Mouse (Mus musculus) CH12.LX (cell line): ENCODE results near the gene Adra1b. TPM values are rescaled to one million over a fixed set of nuclear protein-coding genes. Genes with fewer than 3 reads are reported as not detected.
A peak's percentile ranks its signal among the peaks of the same experiment; 100 is the strongest.

Experiments used
- DNase-seq: peaks from one replicate; pipeline ENCODE4 v3.0.0-alpha.2; 2013; ENCODE audit errors: extremely low read depth
- H3K27ac ChIP-seq: 2 replicates; pipeline ENCODE4 v1.5.1; 2012; ENCODE audit warnings: low read depth, mild to moderate bottlenecking, control low read depth, moderate library complexity; ENCODE audit not compliant: insufficient read depth
- H3K27me3 ChIP-seq: replicated peaks from 2 replicates; pipeline ENCODE3; 2012; ENCODE audit warnings: inconsistent platforms
- H3K36me3 ChIP-seq, 2 experiments: replicated peaks in 1 of 2; 2 replicates each; pipeline versions ENCODE3 to v1.6.1; 2012; ENCODE audit warnings: inconsistent platforms in 1 of 2, low read length in 1 of 2, mild to moderate bottlenecking in 1 of 2, mixed read lengths in 1 of 2, moderate library complexity in 1 of 2; ENCODE audit not compliant: control insufficient read depth in 1 of 2, insufficient read depth in 1 of 2
- H3K4me1 ChIP-seq, 2 experiments: 2 replicates each; pipeline ENCODE4 v1.6.1; 2012; ENCODE audit warnings: inconsistent platforms in 1 of 2, moderate library complexity in 1 of 2; ENCODE audit not compliant: insufficient read depth in 2 of 2, control insufficient read depth in 1 of 2
- H3K4me2 ChIP-seq: 2 replicates; pipeline ENCODE4 v1.6.1; 2012; ENCODE audit warnings: low read depth, mild to moderate bottlenecking, control low read depth; ENCODE audit not compliant: poor library complexity, insufficient read depth, severe bottlenecking
- H3K4me3 ChIP-seq, 3 experiments: fragments of 150-350 bp in 1 of 3; sonication (generic) in 1 of 3; replicated peaks in 1 of 3; 2 replicates each; pipeline versions ENCODE3 to v1.5.1; 2011 to 2012; ENCODE audit warnings: low read depth in 2 of 3, low read length in 2 of 3, mild to moderate bottlenecking in 2 of 3, moderate library complexity in 2 of 3, control low read depth in 1 of 3, improper control_type of control experiment in 1 of 3, inconsistent platforms in 1 of 3, mixed read lengths in 1 of 3; ENCODE audit not compliant: poor library complexity in 1 of 3
- H3K79me2 ChIP-seq: replicated peaks from 2 replicates; pipeline ENCODE4 v1.6.1; 2012; ENCODE audit warnings: mild to moderate bottlenecking, moderate library complexity; ENCODE audit not compliant: control insufficient read depth, poor library complexity, insufficient read depth, severe bottlenecking; ENCODE audit errors: extremely low read depth
- H3K9ac ChIP-seq: 2 replicates; pipeline ENCODE4 v1.6.1; 2012; ENCODE audit warnings: low read depth, mild to moderate bottlenecking, control low read depth, moderate library complexity; ENCODE audit not compliant: insufficient read depth
- H3K9me3 ChIP-seq: replicated peaks from 2 replicates; pipeline ENCODE3; 2012; ENCODE audit warnings: low read length, inconsistent platforms, mixed read lengths
- CHD2 ChIP-seq: IDR thresholded peaks from 2 replicates; pipeline ENCODE4 v1.6.1; 2011; ENCODE audit warnings: low read length, improper control_type of control experiment
- CTCF ChIP-seq, 2 experiments: IDR thresholded peaks in 1 of 2; conservative IDR thresholded peaks in 1 of 2; 2 replicates each; pipeline ENCODE4 v1.5.1; 2011 to 2012; ENCODE audit warnings: low read depth in 2 of 2, low read length in 2 of 2, improper control_type of control experiment in 1 of 2, inconsistent platforms in 1 of 2, mild to moderate bottlenecking in 1 of 2, moderate library complexity in 1 of 2
- ELF1 ChIP-seq: IDR thresholded peaks from 2 replicates; pipeline ENCODE4 v1.6.1; 2014; ENCODE audit warnings: low read depth, mild to moderate bottlenecking, inconsistent platforms, low read length, improper control_type of control experiment
- EP300 ChIP-seq: IDR thresholded peaks from 2 replicates; pipeline ENCODE4 v1.6.1; 2011; ENCODE audit warnings: low read length, improper control_type of control experiment
- GABPA ChIP-seq: IDR thresholded peaks from 2 replicates; pipeline ENCODE4 v1.6.1; 2012; ENCODE audit warnings: low read depth, low read length, improper control_type of control experiment, inconsistent platforms; ENCODE audit not compliant: insufficient replicate concordance
- IRF4 ChIP-seq: IDR thresholded peaks from 2 replicates; pipeline ENCODE4 v1.6.1; 2014; ENCODE audit warnings: low read depth, mild to moderate bottlenecking, inconsistent platforms, low read length, improper control_type of control experiment
- JUND ChIP-seq: conservative IDR thresholded peaks from 2 replicates; pipeline ENCODE4 v1.6.1; 2011; ENCODE audit warnings: low read depth, low read length, improper control_type of control experiment
- KAT2A ChIP-seq: IDR thresholded peaks from 2 replicates; pipeline ENCODE4 v1.6.1; 2012; ENCODE audit warnings: low read length, improper control_type of control experiment, inconsistent platforms; ENCODE audit not compliant: insufficient replicate concordance
- MAFK ChIP-seq: IDR thresholded peaks from 2 replicates; pipeline ENCODE4 v1.6.1; 2011; ENCODE audit warnings: low read length, improper control_type of control experiment; ENCODE audit not compliant: insufficient replicate concordance
- MAX ChIP-seq: IDR thresholded peaks from 2 replicates; pipeline ENCODE4 v1.6.1; 2011; ENCODE audit warnings: low read length, improper control_type of control experiment
- MAZ ChIP-seq: IDR thresholded peaks from 2 replicates; pipeline ENCODE4 v1.6.1; 2012; ENCODE audit warnings: low read depth, mild to moderate bottlenecking, inconsistent platforms, low read length, improper control_type of control experiment, moderate library complexity
- NRF1 ChIP-seq: IDR thresholded peaks from 2 replicates; pipeline ENCODE4 v1.6.1; 2014; ENCODE audit warnings: low read depth, mild to moderate bottlenecking, inconsistent platforms, low read length, improper control_type of control experiment, moderate library complexity
- PAX5 ChIP-seq: IDR thresholded peaks from 2 replicates; pipeline ENCODE4 v1.6.1; 2012; ENCODE audit warnings: low read length, inconsistent platforms, mixed read lengths
- POLR2A ChIP-seq: IDR thresholded peaks from 2 replicates; pipeline ENCODE4 v1.6.1; 2011; ENCODE audit warnings: low read depth, mild to moderate bottlenecking, improper control_type of control experiment, low read length
- POLR2AphosphoS2 ChIP-seq: IDR thresholded peaks from 2 replicates; pipeline ENCODE4 v1.6.1; 2011; ENCODE audit warnings: low read depth, low read length, improper control_type of control experiment
- RAD21 ChIP-seq: IDR thresholded peaks from 2 replicates; pipeline ENCODE4 v1.6.1; 2011; ENCODE audit warnings: low read depth, mild to moderate bottlenecking, low read length, improper control_type of control experiment, moderate library complexity
- SMC3 ChIP-seq: IDR thresholded peaks from 2 replicates; pipeline ENCODE4 v1.6.1; 2011; ENCODE audit warnings: low read depth, low read length, improper control_type of control experiment
- TBP ChIP-seq: conservative IDR thresholded peaks from 2 replicates; pipeline ENCODE4 v1.6.1; 2011; ENCODE audit warnings: low read depth, low read length, improper control_type of control experiment
- USF1 ChIP-seq: IDR thresholded peaks from 2 replicates; pipeline ENCODE4 v1.6.1; 2014; ENCODE audit warnings: low read depth, mild to moderate bottlenecking, inconsistent platforms, low read length, improper control_type of control experiment
- ZC3H11A ChIP-seq: IDR thresholded peaks from 2 replicates; pipeline ENCODE4 v1.6.1; 2012; ENCODE audit warnings: low read depth, mild to moderate bottlenecking, inconsistent platforms, low read length, improper control_type of control experiment
- ZNF384 ChIP-seq: IDR thresholded peaks from 2 replicates; pipeline ENCODE4 v1.6.1; 2012; ENCODE audit warnings: low read depth, low read length, improper control_type of control experiment, inconsistent platforms
- dilution Hi-C: fragments of 300-500 bp; cut with MboI; formaldehyde crosslinking; loops from 2 replicates; pipeline ENCODE4 v1.14.3; 2020; ENCODE audit warnings: low sequenced_read_pairs; ENCODE audit not compliant: extremely low pct_unique_long_range_greater_than_20kb, extremely low pct_ligation_motif_present
- in situ Hi-C: fragments of 300-500 bp; cut with MboI; formaldehyde crosslinking; loops from 3 replicates; pipeline ENCODE4 v1.14.3; 2019; ENCODE audit warnings: low sequenced_read_pairs, low pct_ligation_motif_present, low pct_unique_long_range_greater_than_20kb, mixed read lengths
- polyA plus RNA-seq: library from polyadenylated mRNA; unstranded; fragments of >175 nt; gene quantifications from 2 replicates; pipeline ENCODE4 v1.2.1, GENCODE M21; 2012; ENCODE audit warnings: low read depth; ENCODE audit not compliant: insufficient read length
- total RNA-seq, 2 experiments: library from RNA; depleted of rRNA; stranded (reverse); fragments of 300-350 nt in 1 of 2; fragments of >200 nt in 1 of 2; gene quantifications; 2 replicates each; pipeline ENCODE4 v1.2.3; 2012 to 2014

Gene Adra1b
- total and polyA plus RNA-seq, 3 experiments = not detected

DNA sequence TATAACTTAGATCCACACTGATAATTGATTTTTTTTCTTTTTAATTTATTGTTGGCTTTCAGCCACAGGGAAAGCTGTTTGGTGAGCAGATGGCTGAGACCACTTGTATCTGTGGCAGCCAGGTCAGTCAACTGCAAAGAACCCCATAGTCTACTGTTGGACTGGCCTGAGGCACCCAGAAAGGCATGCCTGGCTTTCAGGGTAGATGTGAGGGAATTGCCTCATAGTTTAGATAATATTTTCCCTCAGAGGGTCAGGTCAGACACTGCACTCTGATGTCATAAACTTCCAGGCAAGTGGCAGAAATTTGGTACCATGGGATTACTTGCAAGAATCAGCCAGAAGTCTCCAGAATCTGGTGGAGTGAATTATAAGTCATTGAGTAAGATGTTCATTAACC, 16.5 kb downstream of the Adra1b start:
- H3K4me3 ChIP-seq = no peak overlapping the region
- no peaks in the 10 kb centered on the region for H3K27me3 ChIP-seq
- DNase-seq = no peak
- no peak overlapping the region for H3K27ac ChIP-seq
- TF ChIP-seq GABPA (no peak), CHD2 (no peak), KAT2A (no peak), ZC3H11A (no peak), USF1 (no peak), MAZ (no peak), POLR2A (no peak), MAX (no peak), CTCF (conservative IDR thresholded peaks at IDR 0.05 in 1 of 2, IDR thresholded peaks at IDR 0.05 in 1 of 2; ENCODE audit: low read depth in 2 of 2, low read length in 2 of 2) (no peak), SMC3 (no peak)
- TF ChIP-seq, all 38 proteins: peak for 0
- Histone ChIP-seq H3K36me3 (no peaks in the 10 kb centered on the region), H3K9ac (no peak overlapping the region), H3K4me2 (no peak overlapping the region), H3K9me3 (no peaks in the 10 kb centered on the region), H3K79me2 (no peaks in the 10 kb centered on the region), H3K4me1 (peaks cover 0 to 9% of the 10 kb centered on the region in 2 experiments; a peak in 2 of 4 replicates)
- in situ Hi-C loops = no loop called here
- dilution Hi-C loops = no loop called here

DNA sequence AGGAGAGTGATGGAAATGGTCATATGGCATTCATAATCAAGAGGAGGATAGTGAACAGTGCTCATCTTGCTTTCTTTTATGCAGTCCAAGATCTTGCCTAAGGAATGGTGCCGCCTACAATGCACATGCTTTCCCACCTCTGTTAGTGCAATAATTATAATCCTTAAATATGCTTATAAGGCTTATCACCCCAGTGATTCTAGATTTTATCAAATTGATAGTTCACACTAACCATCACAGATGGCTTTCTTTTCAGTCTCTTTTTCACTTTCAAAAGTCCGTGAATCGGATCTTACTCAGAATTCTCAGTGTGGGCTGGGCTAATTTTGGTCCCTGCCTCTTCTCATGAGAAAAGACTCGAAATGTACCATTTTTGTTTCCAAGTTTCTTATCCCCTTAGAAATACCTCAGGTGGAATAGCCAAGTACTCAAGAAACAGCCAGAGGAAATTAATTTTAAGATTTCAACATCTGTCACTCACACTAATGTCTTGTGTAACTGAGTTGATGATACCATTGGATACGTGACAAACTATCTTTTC, 17.3 kb downstream of the Adra1b start:
- peaks cover 0 to 9% of the 10 kb centered on the region in 2 experiments; a peak in 2 of 4 replicates for H3K4me1 ChIP-seq

GRCm38 (mm10) chr11:43877211-43877610, 23.8 kb downstream of the Adra1b start:
- in situ Hi-C loops = no loop called here
- dilution Hi-C loops = no loop called here

More for the DNA sequence above, 17.3 kb downstream of the Adra1b start:
- Histone ChIP-seq H3K4me2 (no peak overlapping the region), H3K9ac (no peak overlapping the region), H3K4me3 (no peak overlapping the region), H3K79me2 (no peaks in the 10 kb centered on the region), H3K9me3 (no peaks in the 10 kb centered on the region), H3K36me3 (no peaks in the 10 kb centered on the region), H3K27ac (no peak overlapping the region), H3K27me3 (no peaks in the 10 kb centered on the region)
- DNase-seq = no peak
- dilution Hi-C loops = no loop called here
- in situ Hi-C loops = no loop called here
- TF ChIP-seq ZNF384 (no peak), TBP (no peak), PAX5 (no peak), GABPA (no peak), POLR2A (no peak), EP300 (no peak), MAFK (no peak), RAD21 (no peak), ELF1 (no peak), SMC3 (no peak)

More at GRCm38 (mm10) chr11:43877211-43877610, 23.8 kb downstream of the Adra1b start:
- H3K4me1 ChIP-seq = peaks cover 2 to 10% of the 10 kb centered on the region in 2 experiments
- peak; percentile 10 for DNase-seq
- H3K36me3 ChIP-seq = no peaks in the 10 kb centered on the region
- H3K27me3 ChIP-seq = no peaks in the 10 kb centered on the region
- H3K27ac ChIP-seq = no peak overlapping the region
- no peak overlapping the region for H3K4me3 ChIP-seq
- no peak overlapping the region for H3K4me2 ChIP-seq
- no peaks in the 10 kb centered on the region for H3K79me2 ChIP-seq
- H3K9me3 ChIP-seq = no peaks in the 10 kb centered on the region
- TF ChIP-seq IRF4 = no peak
- no peak for TF ChIP-seq POLR2AphosphoS2
- TF ChIP-seq MAZ = no peak
- no peak for TF ChIP-seq JUND
- no peak for TF ChIP-seq NRF1
- TF ChIP-seq ELF1 = no peak
- TF ChIP-seq, all 38 proteins: peak for 0
- H3K9ac ChIP-seq = no peak overlapping the region
